Mouse (Mus musculus) MEL (cell line): ENCODE results near the gene Gnaq. TPM values are rescaled to one million over a fixed set of nuclear protein-coding genes. Genes with fewer than 3 reads are reported as not detected.

Source experiments
- DNase-seq: peaks from one replicate; pipeline ENCODE4 v3.0.0; 2011; ENCODE audit warnings: low read depth, low spot score
- H3K27ac ChIP-seq: 2 replicates; pipeline ENCODE4 v1.5.1; 2012; ENCODE audit warnings: low read depth, mild to moderate bottlenecking, control low read depth, low read length, moderate library complexity; ENCODE audit not compliant: control insufficient read depth
- H3K27me3 ChIP-seq, 2 experiments: fragments of 150-350 bp in 1 of 2; sonication (generic) in 1 of 2; 2 replicates each; pipeline ENCODE4 v1.6.1; 2012; ENCODE audit warnings: low read length in 2 of 2, mild to moderate bottlenecking in 2 of 2, improper control_type of control experiment in 1 of 2, moderate library complexity in 1 of 2; ENCODE audit not compliant: insufficient read depth in 2 of 2, control insufficient read depth in 1 of 2
- H3K36me3 ChIP-seq, 2 experiments: 2 replicates each; pipeline ENCODE4 v1.6.1; 2012 to 2014; ENCODE audit warnings: low read length in 2 of 2, improper control_type of control experiment in 1 of 2, inconsistent platforms in 1 of 2, mild to moderate bottlenecking in 1 of 2; ENCODE audit not compliant: insufficient read depth in 2 of 2, control insufficient read depth in 1 of 2
- H3K4me1 ChIP-seq, 2 experiments: fragments of 150-350 bp in 1 of 2; sonication (generic) in 1 of 2; 2 replicates each; pipeline ENCODE4 v1.6.1; 2012; ENCODE audit warnings: low read length in 2 of 2, improper control_type of control experiment in 1 of 2, mild to moderate bottlenecking in 1 of 2; ENCODE audit not compliant: insufficient read depth in 2 of 2, control insufficient read depth in 1 of 2
- H3K4me3 ChIP-seq, 2 experiments: fragments of 150-350 bp in 1 of 2; sonication (generic) in 1 of 2; 2 replicates each; pipeline ENCODE4 v1.5.1; 2012; ENCODE audit warnings: low read depth in 2 of 2, low read length in 2 of 2, mild to moderate bottlenecking in 2 of 2, moderate library complexity in 2 of 2, control low read depth in 1 of 2, improper control_type of control experiment in 1 of 2; ENCODE audit not compliant: control insufficient read depth in 1 of 2, insufficient read depth in 1 of 2
- H3K79me2 ChIP-seq: 2 replicates; pipeline ENCODE4 v1.6.1; 2012; ENCODE audit warnings: mild to moderate bottlenecking, low read length, moderate library complexity; ENCODE audit not compliant: control insufficient read depth, poor library complexity, insufficient read depth
- H3K9ac ChIP-seq: 2 replicates; pipeline ENCODE4 v1.6.1; 2012; ENCODE audit warnings: low read depth, mild to moderate bottlenecking, control low read depth, low read length, moderate library complexity; ENCODE audit not compliant: control insufficient read depth, poor library complexity, severe bottlenecking
- H3K9me3 ChIP-seq: fragments of 150-350 bp; sonication (generic); replicated peaks from 2 replicates; pipeline ENCODE4 v1.6.1; 2012; ENCODE audit warnings: mild to moderate bottlenecking, low read length, improper control_type of control experiment, moderate library complexity; ENCODE audit not compliant: insufficient read depth
- CHD2 ChIP-seq: IDR thresholded peaks from 2 replicates; pipeline ENCODE4 v1.6.1; 2011; ENCODE audit warnings: low read length, improper control_type of control experiment
- CTCF ChIP-seq, 3 experiments: IDR thresholded peaks in 2 of 3; conservative IDR thresholded peaks in 1 of 3; 2 replicates each; pipeline ENCODE4 v1.5.1; 2011 to 2012; ENCODE audit warnings: low read length in 3 of 3, low read depth in 2 of 3, mild to moderate bottlenecking in 2 of 3, improper control_type of control experiment in 1 of 3, inconsistent platforms in 1 of 3, mixed read lengths in 1 of 3, moderate library complexity in 1 of 3; ENCODE audit not compliant: control insufficient read depth in 1 of 3, insufficient read depth in 1 of 3, poor library complexity in 1 of 3, severe bottlenecking in 1 of 3
- EP300 ChIP-seq, 2 experiments: IDR thresholded peaks; 2 replicates each; pipeline ENCODE4 v1.6.1; 2011; ENCODE audit warnings: improper control_type of control experiment in 2 of 2, low read length in 2 of 2, low read depth in 1 of 2, mild to moderate bottlenecking in 1 of 2
- GATA1 ChIP-seq: IDR thresholded peaks from 2 replicates; pipeline ENCODE4 v1.6.1; 2011; ENCODE audit warnings: low read depth, low read length, improper control_type of control experiment
- HCFC1 ChIP-seq: IDR thresholded peaks from 2 replicates; pipeline ENCODE4 v1.6.1; 2012; ENCODE audit warnings: low read depth, mild to moderate bottlenecking, inconsistent platforms, low read length, improper control_type of control experiment, moderate library complexity
- MAX ChIP-seq: IDR thresholded peaks from 2 replicates; pipeline ENCODE4 v1.6.1; 2011; ENCODE audit warnings: low read length, improper control_type of control experiment
- MYB ChIP-seq: IDR thresholded peaks from 2 replicates; pipeline ENCODE4 v1.6.1; 2011; ENCODE audit warnings: mild to moderate bottlenecking, low read depth, low read length, improper control_type of control experiment
- NRF1 ChIP-seq: IDR thresholded peaks from 2 replicates; pipeline ENCODE4 v1.6.1; 2014; ENCODE audit warnings: low read depth, mild to moderate bottlenecking, inconsistent platforms, low read length, improper control_type of control experiment, moderate library complexity; ENCODE audit not compliant: poor library complexity, insufficient read depth, severe bottlenecking
- POLR2AphosphoS2 ChIP-seq: IDR thresholded peaks from 2 replicates; pipeline ENCODE4 v1.6.1; 2011; ENCODE audit warnings: low read length, improper control_type of control experiment
- RCOR1 ChIP-seq: IDR thresholded peaks from 2 replicates; pipeline ENCODE4 v1.6.1; 2012; ENCODE audit warnings: low read depth, mild to moderate bottlenecking, inconsistent platforms, low read length, improper control_type of control experiment
- SMC3 ChIP-seq: IDR thresholded peaks from 2 replicates; pipeline ENCODE4 v1.6.1; 2011; ENCODE audit warnings: low read depth, low read length, improper control_type of control experiment
- TAL1 ChIP-seq: IDR thresholded peaks from 2 replicates; pipeline ENCODE4 v1.6.1; 2012; ENCODE audit warnings: mild to moderate bottlenecking, inconsistent platforms, low read length, moderate library complexity, mixed read lengths
- TBP ChIP-seq: IDR thresholded peaks from 2 replicates; pipeline ENCODE4 v1.8.0; 2011; ENCODE audit warnings: low read depth, low read length, improper control_type of control experiment
- USF2 ChIP-seq, 2 experiments: IDR thresholded peaks; 2 replicates each; pipeline ENCODE4 v1.6.1; 2011 to 2012; ENCODE audit warnings: improper control_type of control experiment in 2 of 2, low read length in 2 of 2, borderline replicate concordance in 1 of 2, inconsistent platforms in 1 of 2, low read depth in 1 of 2, mild to moderate bottlenecking in 1 of 2; ENCODE audit not compliant: insufficient read depth in 1 of 2
- ZNF384 ChIP-seq: IDR thresholded peaks from 2 replicates; pipeline ENCODE4 v1.6.1; 2012; ENCODE audit warnings: low read depth, mild to moderate bottlenecking, inconsistent platforms, low read length, improper control_type of control experiment
- polyA plus RNA-seq, 2 experiments: library from polyadenylated mRNA; stranded (reverse) in 1 of 2; unstranded in 1 of 2; fragments of >175 nt in 1 of 2; fragments of >200 nt in 1 of 2; gene quantifications; 2 replicates each; pipeline versions ENCODE4 v1.2.1 to v1.2.4; 2012; ENCODE audit warnings: low replicate concordance in 2 of 2, low read depth in 1 of 2; ENCODE audit not compliant: insufficient read length in 2 of 2, insufficient read depth in 1 of 2, missing spikeins in 1 of 2
- total RNA-seq: library from RNA; depleted of rRNA; stranded (reverse); fragments of 300-350 nt; gene quantifications from 2 replicates; pipeline ENCODE4 v1.2.3, GENCODE M21; 2012

Gene Gnaq
- total and polyA plus RNA-seq, 3 experiments: not detected

DNA sequence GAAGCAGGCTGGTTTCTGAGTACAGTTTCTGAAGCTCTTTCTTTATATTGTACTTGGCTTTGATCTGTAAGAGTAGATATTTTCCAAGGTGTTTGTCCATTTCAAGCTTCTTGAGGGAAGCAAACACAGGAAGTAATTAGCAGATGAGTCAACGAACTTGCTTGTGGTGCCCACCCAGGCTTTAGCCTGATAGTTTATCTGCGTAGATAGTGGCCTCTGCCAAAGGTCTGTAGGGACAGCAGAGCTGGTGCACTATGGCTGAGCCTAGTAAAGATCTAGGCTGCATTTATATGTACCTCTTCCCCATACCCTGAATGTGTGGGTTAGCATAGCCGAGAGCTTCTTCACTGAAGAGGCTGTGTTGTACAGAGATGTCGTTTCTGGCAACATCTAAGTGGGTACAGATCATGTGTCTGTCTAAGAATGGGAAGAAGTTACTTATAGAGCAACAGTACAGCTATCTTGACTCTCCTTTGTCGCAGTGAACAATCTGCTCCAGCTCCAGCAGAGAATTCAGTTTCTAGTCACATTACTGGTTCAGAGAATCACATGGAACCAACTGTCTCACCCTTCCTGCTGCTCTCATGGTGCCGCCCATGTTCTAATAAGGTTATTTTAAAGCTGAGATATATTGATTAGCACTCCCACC, 127.3 kb downstream of the Gnaq start:
- Histone ChIP-seq H3K9me3 (no peaks in the 10 kb centered on the region), H3K27ac (no peak overlapping the region; the same call in 1 of the 2 replicates), H3K27me3 (peaks cover 0 to under 1% of the 10 kb centered on the region in 2 experiments; a peak in 1 of 4 replicates), H3K79me2 (no peaks in the 10 kb centered on the region), H3K9ac (no peak overlapping the region), H3K36me3 (peaks cover 0 to 20% of the 10 kb centered on the region in 2 experiments; a peak in 2 of 4 replicates), H3K4me3 (no peak overlapping the region), H3K4me1 (peaks cover 5 to 15% of the 10 kb centered on the region in 2 experiments)
- peak; percentile 28 for DNase-seq
- no peak for TF ChIP-seq TBP
- TF ChIP-seq EP300 (IDR thresholded peaks at IDR 0.05; ENCODE audit: low read depth in 1 of 2, low read length in 2 of 2): peak; percentile 31 to 50; a peak in 1 of 4 replicates
- peak; percentile 22; the same call in 1 of the 2 replicates for TF ChIP-seq MAX
- TF ChIP-seq GATA1: 0 out of 2 replicates have a peak, but pooled peaks have one; percentile 13

DNA sequence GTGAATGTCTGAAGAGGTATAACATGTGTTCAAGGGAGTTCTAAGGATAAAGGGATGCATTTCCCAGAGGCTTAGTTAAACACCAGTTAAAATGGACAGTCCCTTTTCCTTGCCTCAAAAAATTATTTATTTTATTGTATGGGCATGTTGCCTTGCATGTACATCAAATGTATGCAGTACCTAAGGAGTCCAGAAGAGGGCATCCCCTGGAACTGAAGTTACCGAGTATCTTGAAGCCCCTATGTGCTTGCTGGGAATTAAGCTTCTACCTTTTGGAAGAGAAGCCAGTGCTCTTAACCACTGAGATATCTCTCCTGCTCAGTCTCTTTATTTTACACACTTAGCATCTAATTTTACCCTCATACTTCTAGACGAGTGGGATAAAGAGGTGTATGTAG, 127.8 kb downstream of the Gnaq start:
- TF ChIP-seq TAL1 (no peak), CTCF (IDR thresholded peaks at IDR 0.05 in 2 of 3, conservative IDR thresholded peaks at IDR 0.05 in 1 of 3; ENCODE audit: control insufficient read depth in 1 of 3, insufficient read depth in 1 of 3, low read depth in 2 of 3, low read length in 3 of 3, poor library complexity in 1 of 3, severe bottlenecking in 1 of 3) (peak in 2 of 3 experiments; percentile 30 to 56; a peak in 4 of 6 replicates), CHD2 (no peak), EP300 (IDR thresholded peaks at IDR 0.05; ENCODE audit: low read depth in 1 of 2, low read length in 2 of 2) (no peak), RCOR1 (no peak), POLR2AphosphoS2 (no peak), USF2 (IDR thresholded peaks at IDR 0.05; ENCODE audit: borderline replicate concordance in 1 of 2, insufficient read depth in 1 of 2, low read depth in 1 of 2, low read length in 2 of 2) (no peak), NRF1 (no peak), MYB (no peak), SMC3 (peak; percentile 33; the same call in 1 of the 2 replicates), ZNF384 (no peak), HCFC1 (no peak)
- H3K9ac ChIP-seq: no peak overlapping the region
- no peaks in the 10 kb centered on the region; a peak in 1 of 4 replicates for H3K27me3 ChIP-seq
- no peak overlapping the region for H3K27ac ChIP-seq
- H3K4me1 ChIP-seq: peaks cover 5 to 15% of the 10 kb centered on the region in 2 experiments
- no peaks in the 10 kb centered on the region for H3K9me3 ChIP-seq
- DNase-seq: peak; percentile 71
- no peak overlapping the region for H3K4me3 ChIP-seq
- H3K36me3 ChIP-seq: peaks cover 0 to 20% of the 10 kb centered on the region in 2 experiments; a peak in 2 of 4 replicates
- H3K79me2 ChIP-seq: no peaks in the 10 kb centered on the region
